Mouse (Mus musculus) T-helper 2 cell (primary cell): ENCODE measurements around the gene Alms1.
"Not testable (repeated sequence)": the region's sequence is repeated elsewhere in the genome, so short reads cannot be mapped to it uniquely, and the experiment has no call there.

Source experiments
- in situ Hi-C: fragments of 300-600 bp; cut with MboI, MseI; formaldehyde crosslinking; loops from one replicate; pipeline ENCODE4 v1.15.1; 2025; ENCODE audit warnings: high pct_unique_total_duplicates

Gene Alms1

GRCm38 (mm10) chr6:85713105-85713504 lies 125.8 kb downstream of the Alms1 start, which contains the start of gene Nat8f7:
Gene Nat8f7 (minus strand): TSS chr6:85713205.
- in situ Hi-C loops = not testable (repeated sequence)
